Mouse (Mus musculus) adrenal gland, postnatal 0 days (tissue): ENCODE results near the gene Olfr806. TPM values are rescaled to one million over a fixed set of nuclear protein-coding genes. Genes with fewer than 3 reads are reported as not detected.

ENCODE experiments used
- microRNA-seq: library from miRNA; unstranded; fragments of <30 nt; microRNA quantifications from one replicate; pipeline ENCODE4, GENCODE M21; 2016; ENCODE audit warnings: borderline replicate concordance; ENCODE audit not compliant: insufficient number of aligned reads
- polyA plus RNA-seq: library from polyadenylated mRNA; unstranded; fragments of >200 nt; fragmentation: Nextera tagmentation; extraction: Ambion mirVana; gene quantifications from 2 replicates; pipeline ENCODE4 v1.2.1, GENCODE M21; 2015

The Olfr806 gene
- not detected in 2 replicates for polyA plus RNA-seq

GRCm38 (mm10) chr10:129741821-129742220 is at the start of gene Olfr806:
Gene Olfr806, minus strand, starts transcription at chr10:129741921.

DNA sequence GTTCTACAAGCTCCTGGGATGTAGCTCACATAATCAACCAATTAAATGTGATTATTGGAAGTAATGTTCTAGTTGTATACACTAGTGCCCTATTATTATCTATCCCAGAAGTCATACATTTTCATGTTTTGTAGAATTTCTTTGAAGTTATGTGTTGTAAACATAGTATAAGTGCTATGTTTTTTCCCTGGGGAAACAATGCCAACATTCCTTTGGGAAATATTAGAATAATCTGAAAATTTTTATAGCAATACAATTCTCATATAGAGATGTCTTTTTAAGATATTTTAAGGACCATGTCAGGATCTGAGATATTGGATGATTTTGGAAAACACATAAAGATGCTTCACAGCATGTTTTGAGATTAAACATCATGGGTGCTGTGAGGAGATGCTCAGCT is 32.6 kb upstream of the Olfr806 start, which contains the start of gene Olfr809:
Olfr809 (plus strand) TSS at position 301 of the 400 bp plus-strand sequence.

GRCm38 (mm10) chr10:129765182-129765581 is 23.5 kb upstream of the Olfr806 start, which contains the start of gene Olfr808:
Gene Olfr808, plus strand, starts transcription at chr10:129765482.

DNA sequence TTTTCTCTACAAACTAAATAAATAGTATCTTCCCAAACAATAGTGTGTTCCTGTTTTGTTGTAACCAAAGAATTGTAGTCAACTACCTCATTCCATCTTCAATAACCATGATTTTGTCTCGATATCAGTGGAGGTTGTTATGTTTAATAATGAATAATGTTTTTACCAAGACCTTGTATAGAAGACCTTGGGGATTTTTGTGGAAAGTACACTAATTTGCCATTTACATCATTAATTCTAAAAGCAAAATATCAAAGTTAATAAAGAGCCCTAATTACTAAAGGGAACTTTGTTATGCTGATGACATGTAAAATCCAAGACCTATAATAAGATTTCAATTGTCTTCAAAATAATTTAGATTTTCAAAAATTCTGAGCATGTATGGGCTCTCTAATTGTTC is 16.0 kb upstream of the Olfr806 start, which contains the start of gene Olfr807:
Olfr807 (minus strand) TSS at position 101 of the 400 bp plus-strand sequence.

DNA sequence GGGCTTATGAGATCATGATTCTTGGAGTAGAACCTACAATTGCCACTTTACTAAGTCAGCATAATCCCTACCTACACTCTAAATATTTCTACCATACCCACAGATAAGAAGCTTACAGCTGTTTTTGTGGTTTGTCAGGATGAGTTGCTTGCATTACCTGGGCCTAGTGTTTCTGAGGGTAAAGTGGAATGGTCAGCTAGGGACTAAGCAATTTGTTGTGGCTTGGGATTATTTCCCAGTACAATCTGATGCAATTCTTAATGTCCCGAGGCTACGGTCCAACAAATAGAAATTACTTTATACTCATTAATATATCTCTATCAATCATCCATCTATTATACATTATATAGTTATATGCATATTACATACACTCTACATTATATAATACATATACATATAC is 12.4 kb downstream of the Olfr806 start, which contains the start of gene Olfr805:
Olfr805 (minus strand) TSS at position 101 of the 400 bp plus-strand sequence.

GRCm38 (mm10) chr10:129702910-129703309 is 38.8 kb downstream of the Olfr806 start, which contains the start of gene Olfr804:
Gene Olfr804, plus strand, starts transcription at chr10:129703210.

GRCm38 (mm10) chr10:129694186-129694585 is 47.5 kb downstream of the Olfr806 start, which contains the start of gene Olfr803:
Gene Olfr803, minus strand, starts transcription at chr10:129694286.

GRCm38 (mm10) chr10:129688069-129688468 is 53.7 kb downstream of the Olfr806 start, which contains the start of gene Olfr802:
Gene Olfr802, minus strand, starts transcription at chr10:129688169.

Small RNA genes lying within 50 kb of the gene (microRNA-seq; reads per million reads assigned to microRNA genes)
- not detected for gene Gm24485

Other genes starting within 250 kb of the Olfr806 start
- gene Olfr790, start 243.4 kb downstream of the Olfr806 start, polyA plus RNA-seq: not detected in 2 replicates
- not detected in 2 replicates for gene Olfr791, start 220.1 kb downstream of the Olfr806 start, polyA plus RNA-seq
- gene Olfr792, start 202.8 kb downstream of the Olfr806 start, polyA plus RNA-seq: not detected in 2 replicates
- not detected in 2 replicates for gene Olfr794, start 174.3 kb downstream of the Olfr806 start, polyA plus RNA-seq
- gene Olfr796, start 129.4 kb downstream of the Olfr806 start, polyA plus RNA-seq: not detected in 2 replicates
- not detected in 2 replicates for gene Olfr798, start 114.0 kb downstream of the Olfr806 start, polyA plus RNA-seq
- gene Olfr799, start 104.4 kb downstream of the Olfr806 start, polyA plus RNA-seq: not detected in 2 replicates
- not detected in 2 replicates for gene Olfr800, start 84.2 kb downstream of the Olfr806 start, polyA plus RNA-seq
- not detected in 2 replicates for gene Olfr801, start 68.1 kb downstream of the Olfr806 start, polyA plus RNA-seq
- 0.03 and 0.04 TPM in 2 replicates for gene Olfr802, start 53.8 kb downstream of the Olfr806 start, polyA plus RNA-seq
- gene Olfr803, start 47.6 kb downstream of the Olfr806 start, polyA plus RNA-seq: not detected in 2 replicates
- not detected in 2 replicates for gene Olfr804, start 38.7 kb downstream of the Olfr806 start, polyA plus RNA-seq
- gene Olfr805, start 12.5 kb downstream of the Olfr806 start, polyA plus RNA-seq: not detected in 2 replicates
- gene Olfr807, start 15.9 kb upstream of the Olfr806 start, polyA plus RNA-seq: not detected in 2 replicates
- gene Olfr808, start 23.6 kb upstream of the Olfr806 start, polyA plus RNA-seq: not detected in 2 replicates
- not detected in 2 replicates for gene Olfr809, start 32.7 kb upstream of the Olfr806 start, polyA plus RNA-seq
- gene Olfr810, start 53.0 kb upstream of the Olfr806 start, polyA plus RNA-seq: not detected in 2 replicates
- gene Olfr811, start 62.5 kb upstream of the Olfr806 start, polyA plus RNA-seq: not detected in 2 replicates
- not detected in 2 replicates for gene Olfr812, start 104.2 kb upstream of the Olfr806 start, polyA plus RNA-seq
- not detected in 2 replicates for gene Olfr813, start 113.4 kb upstream of the Olfr806 start, polyA plus RNA-seq
- not detected in 2 replicates for gene Olfr814, start 137.9 kb upstream of the Olfr806 start, polyA plus RNA-seq
- not detected in 2 replicates for gene Olfr815, start 163.9 kb upstream of the Olfr806 start, polyA plus RNA-seq
- not detected in 2 replicates for gene Olfr816, start 173.7 kb upstream of the Olfr806 start, polyA plus RNA-seq
- not detected in 2 replicates for gene Olfr818, start 207.2 kb upstream of the Olfr806 start, polyA plus RNA-seq
- gene Olfr819, start 225.3 kb upstream of the Olfr806 start, polyA plus RNA-seq: not detected in 2 replicates
- gene Olfr247, start 234.2 kb upstream of the Olfr806 start, polyA plus RNA-seq: not detected in 2 replicates
- not detected in 2 replicates for gene Gm10310, start 243.1 kb upstream of the Olfr806 start, polyA plus RNA-seq